Mouse (Mus musculus) E14TG2a.4 (cell line): Measurements from ENCODE around the gene Aldh9a1.
A peak's percentile ranks its signal among the peaks of the same experiment; 100 is the strongest.

Source experiments
- H3K27me3 ChIP-seq: 2 replicates; pipeline ENCODE4 v1.6.1; 2014; ENCODE audit warnings: low read length, control low read depth; ENCODE audit not compliant: insufficient read depth
- H3K36me3 ChIP-seq: 2 replicates; pipeline ENCODE4 v1.6.1; 2014; ENCODE audit warnings: low read length, control low read depth; ENCODE audit not compliant: insufficient read depth
- H3K4me1 ChIP-seq: replicated peaks from 2 replicates; pipeline ENCODE4 v1.6.1; 2014; ENCODE audit warnings: low read depth, low read length, control low read depth
- H3K4me3 ChIP-seq: replicated peaks from 2 replicates; pipeline ENCODE4 v1.5.1; 2014; ENCODE audit warnings: mild to moderate bottlenecking, low read length
- H3K9me3 ChIP-seq: 2 replicates; pipeline ENCODE4 v1.6.1; 2014; ENCODE audit warnings: low read length, control low read depth
- CTCF ChIP-seq: conservative IDR thresholded peaks from 2 replicates; pipeline ENCODE4 v1.5.1; 2014; ENCODE audit warnings: low read length
- NANOG ChIP-seq: IDR thresholded peaks from 2 replicates; pipeline ENCODE4 v1.6.1; 2014; ENCODE audit warnings: borderline replicate concordance, low read length, mixed read lengths
- POU5F1 ChIP-seq: IDR thresholded peaks from 2 replicates; pipeline ENCODE4 v1.6.1; 2014; ENCODE audit warnings: low read length, borderline replicate concordance

Aldh9a1 gene

GRCm38 (mm10) chr1:167313220-167313619 lies 36.6 kb upstream of the Aldh9a1 start:
- no peak overlapping the region for H3K4me3 ChIP-seq

DNA sequence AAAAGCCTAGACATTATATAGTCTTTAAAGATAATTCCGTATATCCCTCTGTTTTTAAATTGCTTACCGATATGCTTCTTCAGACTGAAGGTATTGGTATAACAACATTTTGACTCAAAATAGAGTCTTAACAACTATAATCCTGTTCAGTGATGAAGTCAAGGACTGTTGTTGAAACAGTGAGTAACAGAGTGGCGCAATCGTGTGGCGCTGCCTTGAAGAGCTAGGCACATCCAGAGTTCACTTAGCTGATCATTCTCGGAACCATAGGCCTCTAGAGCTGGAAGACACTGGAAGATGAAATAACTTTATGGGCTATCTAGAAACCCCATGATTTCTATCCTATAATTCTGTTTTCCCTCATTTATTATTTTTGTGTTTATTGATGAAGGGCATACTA lies 28.1 kb upstream of the Aldh9a1 start:
- Histone ChIP-seq H3K36me3 (peaks cover 90% of the 10 kb centered on the region), H3K27me3 (no peaks in the 10 kb centered on the region), H3K4me3 (no peak overlapping the region), H3K4me1 (no peaks in the 10 kb centered on the region; the same call in 1 of the 2 replicates), H3K9me3 (no peaks in the 10 kb centered on the region)
- no peak for TF ChIP-seq POU5F1
- no peak for TF ChIP-seq NANOG
- TF ChIP-seq CTCF, result no peak

More at GRCm38 (mm10) chr1:167313220-167313619, 36.6 kb upstream of the Aldh9a1 start:
- no peaks in the 10 kb centered on the region for H3K27me3 ChIP-seq
- TF ChIP-seq POU5F1, result no peak
- no peak for TF ChIP-seq NANOG
- TF ChIP-seq CTCF, result no peak
- H3K4me1 ChIP-seq, result peaks cover 28% of the 10 kb centered on the region
- no peaks in the 10 kb centered on the region for H3K9me3 ChIP-seq
- peaks cover 66% of the 10 kb centered on the region for H3K36me3 ChIP-seq

GRCm38 (mm10) chr1:167328776-167329175 lies 21.0 kb upstream of the Aldh9a1 start:
- peaks cover 89% of the 10 kb centered on the region for H3K36me3 ChIP-seq
- TF ChIP-seq NANOG (no peak), POU5F1 (no peak), CTCF (no peak)
- H3K4me3 ChIP-seq, result no peak overlapping the region
- peaks cover 6% of the 10 kb centered on the region; the same call in 1 of the 2 replicates for H3K4me1 ChIP-seq
- H3K9me3 ChIP-seq, result no peaks in the 10 kb centered on the region
- H3K27me3 ChIP-seq, result no peaks in the 10 kb centered on the region

DNA sequence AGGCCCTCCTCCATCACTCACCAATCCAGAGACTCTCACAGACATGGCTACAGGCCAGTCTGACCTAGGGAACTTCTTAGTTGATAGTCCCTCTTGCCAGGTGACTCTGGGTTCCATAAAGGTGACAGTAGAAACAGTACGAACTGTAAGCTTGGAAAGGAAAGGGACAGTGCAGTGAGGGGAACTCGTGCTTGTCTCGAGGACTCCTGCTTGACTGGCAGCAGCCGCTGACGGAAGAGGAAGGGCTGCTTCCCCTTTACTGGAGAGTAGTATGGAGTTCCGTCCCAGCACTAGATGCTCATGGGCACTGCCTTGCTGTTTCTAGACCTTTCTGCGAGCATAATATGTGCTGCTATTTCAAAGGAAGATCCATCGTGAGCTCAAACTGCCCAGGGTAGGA lies 18.7 kb upstream of the Aldh9a1 start:
- Histone ChIP-seq H3K36me3 (peaks cover 71% of the 10 kb centered on the region), H3K27me3 (no peaks in the 10 kb centered on the region), H3K4me3 (no peak overlapping the region), H3K9me3 (no peaks in the 10 kb centered on the region), H3K4me1 (peaks cover 6% of the 10 kb centered on the region; the same call in 1 of the 2 replicates)
- TF ChIP-seq NANOG (no peak), POU5F1 (no peak), CTCF (no peak)

GRCm38 (mm10) chr1:167336398-167336797 lies 13.4 kb upstream of the Aldh9a1 start:
- Histone ChIP-seq H3K4me3 (no peak overlapping the region), H3K27me3 (peaks cover 20% of the 10 kb centered on the region), H3K4me1 (peaks cover 10% of the 10 kb centered on the region; the same call in 1 of the 2 replicates), H3K9me3 (no peaks in the 10 kb centered on the region), H3K36me3 (peaks cover 25% of the 10 kb centered on the region)
- no peak for TF ChIP-seq CTCF
- TF ChIP-seq NANOG, result no peak
- no peak for TF ChIP-seq POU5F1

- no peak overlapping the region for H3K4me3 ChIP-seq
- peaks cover 14% of the 10 kb centered on the region for H3K36me3 ChIP-seq
- TF ChIP-seq CTCF, result peak; percentile 88
- no peak for TF ChIP-seq NANOG
- no peaks in the 10 kb centered on the region for H3K9me3 ChIP-seq
- H3K27me3 ChIP-seq, result peaks cover 28% of the 10 kb centered on the region
- peaks cover 10% of the 10 kb centered on the region; the same call in 1 of the 2 replicates for H3K4me1 ChIP-seq
Observed at GRCm38 (mm10) chr1:167337463-167338095, 12.2 kb upstream of the Aldh9a1 start.

- Histone ChIP-seq H3K4me3 (no peak overlapping the region), H3K27me3 (peaks cover 38% of the 10 kb centered on the region), H3K36me3 (no peaks in the 10 kb centered on the region), H3K9me3 (no peaks in the 10 kb centered on the region), H3K4me1 (peaks cover 10% of the 10 kb centered on the region; the same call in 1 of the 2 replicates)
- TF ChIP-seq POU5F1, result no peak
- TF ChIP-seq NANOG, result no peak
- no peak for TF ChIP-seq CTCF
Observed at GRCm38 (mm10) chr1:167339177-167339781, 10.5 kb upstream of the Aldh9a1 start.

DNA sequence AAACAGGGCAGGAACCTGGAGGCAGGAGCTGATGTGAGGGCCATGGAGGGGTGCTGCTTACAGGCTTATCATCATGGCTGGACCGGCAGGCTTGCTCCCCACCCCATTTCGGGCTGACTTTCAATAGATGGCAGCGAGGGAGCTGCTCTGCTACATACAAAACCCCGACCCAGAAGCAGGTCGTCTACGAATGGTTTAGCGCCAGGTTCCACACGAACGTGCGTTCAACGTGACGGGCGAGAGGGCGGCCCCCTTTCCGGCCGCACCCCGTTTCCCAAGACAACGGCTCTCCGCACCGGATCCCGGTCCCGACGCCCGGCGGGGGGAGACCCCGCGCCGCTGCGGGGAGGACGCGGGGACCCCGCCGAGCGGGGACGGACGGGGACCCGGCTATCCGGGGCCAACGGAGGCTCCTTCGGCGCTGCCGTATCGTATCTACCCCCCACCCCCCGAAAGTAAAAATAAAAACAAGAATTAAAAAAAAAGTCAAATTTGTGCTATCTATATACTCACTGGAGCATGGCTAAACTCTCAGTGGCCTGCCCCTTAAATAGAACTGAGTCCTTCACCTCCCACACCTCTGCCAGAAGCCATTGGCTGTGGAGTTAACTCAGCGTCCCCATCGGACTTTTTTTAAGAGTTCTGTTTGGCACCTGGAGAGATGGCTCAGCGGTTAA lies 9.5 kb upstream of the Aldh9a1 start:
- Histone ChIP-seq H3K27me3 (peaks cover 38% of the 10 kb centered on the region), H3K4me1 (peaks cover 10% of the 10 kb centered on the region; the same call in 1 of the 2 replicates), H3K36me3 (no peaks in the 10 kb centered on the region), H3K9me3 (no peaks in the 10 kb centered on the region), H3K4me3 (peak overlapping the region; percentile 71)
- no peak for TF ChIP-seq POU5F1
- no peak for TF ChIP-seq NANOG
- TF ChIP-seq CTCF, result no peak
